Mouse (Mus musculus) embryonic fibroblast, embryonic 13.5 days (primary cell): ENCODE results near the gene Olfr704. TPM values are rescaled to one million over a fixed set of nuclear protein-coding genes. Genes with fewer than 3 reads are reported as not detected.
"Not testable (repeated sequence)": the region's sequence is repeated elsewhere in the genome, so short reads cannot be mapped to it uniquely, and the experiment has no call there.

Experiments used
- H3K27ac ChIP-seq: 2 replicates; pipeline ENCODE4 v1.5.1; 2012; ENCODE audit warnings: low read length, control low read depth, inconsistent platforms; ENCODE audit not compliant: insufficient read depth
- H3K4me1 ChIP-seq: 2 replicates; pipeline ENCODE4 v1.6.1; 2011; ENCODE audit warnings: low read length; ENCODE audit not compliant: control insufficient read depth, insufficient read depth
- H3K4me3 ChIP-seq: 2 replicates; pipeline ENCODE4 v1.5.1; 2011; ENCODE audit warnings: mild to moderate bottlenecking, control low read depth, low read length; ENCODE audit not compliant: insufficient read depth
- CTCF ChIP-seq: IDR thresholded peaks from 2 replicates; pipeline ENCODE4 v1.5.1; 2011; ENCODE audit warnings: mild to moderate bottlenecking, control low read depth, low read length, moderate library complexity, borderline replicate concordance; ENCODE audit not compliant: insufficient read depth
- POLR2A ChIP-seq: IDR thresholded peaks from 2 replicates; pipeline ENCODE4 v1.6.1; 2011; ENCODE audit warnings: low read depth, mild to moderate bottlenecking, control low read depth, low read length, moderate library complexity
- polyA plus RNA-seq: library from polyadenylated mRNA; stranded (reverse); fragments of >200 nt; gene quantifications from 2 replicates; pipeline ENCODE4 v1.2.4, GENCODE M21; 2011; ENCODE audit warnings: low read depth; ENCODE audit not compliant: missing spikeins, insufficient read length

The Olfr704 gene
- not detected in 2 replicates for polyA plus RNA-seq

DNA sequence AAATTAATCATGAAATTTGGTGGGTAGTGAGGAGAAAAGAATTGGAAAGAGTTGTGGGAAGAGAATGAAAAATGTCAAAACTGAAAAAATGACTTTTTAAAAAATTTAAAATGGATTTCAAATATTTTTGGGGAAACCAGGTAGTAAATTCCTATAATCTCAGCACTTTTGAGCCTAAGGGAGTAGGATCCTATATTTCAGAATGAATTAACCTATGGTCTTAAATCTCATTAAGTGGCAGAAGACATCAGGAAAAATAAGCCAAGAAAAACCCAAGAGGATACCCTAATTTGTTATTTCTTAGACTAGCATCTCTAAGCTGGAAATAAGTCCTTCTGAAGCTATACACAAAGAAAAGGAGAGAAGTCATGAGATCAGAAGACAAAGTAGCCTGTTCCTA lies at the start of gene Olfr704:
TSS of gene Olfr704 (plus strand) at position 301 of the 400 bp plus-strand sequence.
- Histone ChIP-seq H3K4me3 (no peak within 1 kb of the TSS), H3K4me1 (no peaks in the 10 kb centered on the region), H3K27ac (no peak within 1 kb of the TSS)
- no peak for TF ChIP-seq POLR2A
- no peak for TF ChIP-seq CTCF

DNA sequence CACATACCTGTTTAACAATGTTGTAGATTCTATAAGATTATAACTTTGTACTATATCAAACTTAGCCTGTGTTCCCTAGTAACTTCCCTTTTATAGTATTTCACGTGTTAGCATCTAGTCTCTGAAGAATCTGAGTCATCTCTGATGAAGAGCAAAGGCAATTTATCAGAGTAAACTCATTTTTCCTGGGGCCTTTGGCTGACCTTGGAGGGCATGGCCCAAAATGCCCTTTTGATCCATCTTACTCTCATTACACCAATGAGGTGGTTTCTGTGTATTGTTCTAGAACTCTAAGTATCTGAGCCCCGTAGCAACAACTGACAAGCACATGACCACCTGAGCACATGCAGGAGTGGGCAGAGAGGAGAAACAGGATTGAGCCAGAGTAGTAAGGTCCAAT lies 49.2 kb upstream of the Olfr704 start, which contains the start of gene Olfr701:
TSS of gene Olfr701 (plus strand) at position 301 of the 400 bp plus-strand sequence.
- H3K4me3 ChIP-seq: no peak within 1 kb of the TSS
- no peaks in the 10 kb centered on the region for H3K4me1 ChIP-seq
- no peak for TF ChIP-seq CTCF
- TF ChIP-seq POLR2A: no peak
- no peak within 1 kb of the TSS for H3K27ac ChIP-seq

DNA sequence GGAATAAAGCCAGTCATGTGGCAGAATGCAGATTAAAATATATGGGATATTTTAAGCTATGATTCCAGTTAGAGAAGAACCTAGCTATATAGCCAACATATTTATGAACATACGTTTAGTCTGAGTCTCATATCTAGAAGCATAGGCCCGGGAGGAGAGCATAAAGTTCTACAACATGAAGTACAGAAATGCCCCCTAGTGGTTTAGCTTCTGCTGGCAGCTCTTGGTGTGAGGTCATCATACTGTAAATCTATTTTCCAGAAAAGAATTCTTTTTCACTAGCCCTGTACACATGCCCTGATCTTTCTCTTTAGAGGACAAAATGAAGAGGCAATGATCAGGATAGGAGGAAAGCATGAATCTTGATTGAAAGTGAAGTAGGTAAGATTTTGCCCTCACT lies 47.2 kb upstream of the Olfr704 start:
- no peak overlapping the region for H3K4me3 ChIP-seq
- no peak overlapping the region for H3K27ac ChIP-seq
- TF ChIP-seq POLR2A: no peak

DNA sequence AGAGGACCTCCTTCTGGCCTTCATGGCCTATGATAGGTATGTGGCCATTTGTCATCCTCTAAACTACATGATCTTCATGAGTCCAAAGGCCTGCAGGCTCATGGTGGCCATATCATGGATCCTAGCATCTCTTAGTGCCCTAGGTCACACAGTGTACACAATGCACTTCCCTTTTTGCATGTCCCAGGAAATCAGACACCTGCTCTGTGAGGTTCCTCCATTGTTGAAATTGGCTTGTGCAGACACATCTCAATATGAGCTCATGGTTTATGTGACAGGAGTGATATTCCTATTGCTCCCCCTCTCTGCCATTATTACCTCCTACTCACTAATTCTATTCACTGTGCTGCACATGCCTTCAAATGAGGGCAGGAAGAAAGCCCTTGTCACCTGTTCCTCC lies 44.6 kb upstream of the Olfr704 start:
- H3K4me1 ChIP-seq: no peaks in the 10 kb centered on the region
- TF ChIP-seq CTCF (no peak), POLR2A (no peak)
- H3K27ac ChIP-seq: no peak overlapping the region
- H3K4me3 ChIP-seq: no peak overlapping the region

More for the DNA sequence above, 47.2 kb upstream of the Olfr704 start:
- H3K4me1 ChIP-seq: no peaks in the 10 kb centered on the region

DNA sequence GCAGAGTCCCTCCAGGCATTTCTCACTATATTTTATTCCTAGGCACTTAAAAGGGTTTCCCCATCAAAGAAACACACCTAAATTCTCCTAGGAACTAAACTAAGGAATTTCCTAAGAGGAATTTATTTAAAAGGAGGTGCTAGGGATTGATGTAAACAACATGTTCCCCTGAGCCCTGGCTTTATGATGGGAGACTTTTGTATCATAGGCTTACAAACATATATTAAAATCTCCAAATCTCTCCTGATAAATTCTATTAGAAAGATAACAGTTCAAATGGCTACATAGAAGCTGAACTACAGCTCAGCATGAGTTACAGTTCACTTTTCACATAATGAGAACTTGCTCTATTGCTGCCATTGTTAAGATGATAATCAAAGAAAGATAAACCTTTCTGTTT lies 29.2 kb upstream of the Olfr704 start, which contains the start of gene Olfr702:
TSS of gene Olfr702 (minus strand) at position 101 of the 400 bp plus-strand sequence.
- H3K27ac ChIP-seq: no peak within 1 kb of the TSS
- TF ChIP-seq POLR2A (no peak), CTCF (no peak)
- no peak within 1 kb of the TSS for H3K4me3 ChIP-seq
- H3K4me1 ChIP-seq: no peaks in the 10 kb centered on the region

DNA sequence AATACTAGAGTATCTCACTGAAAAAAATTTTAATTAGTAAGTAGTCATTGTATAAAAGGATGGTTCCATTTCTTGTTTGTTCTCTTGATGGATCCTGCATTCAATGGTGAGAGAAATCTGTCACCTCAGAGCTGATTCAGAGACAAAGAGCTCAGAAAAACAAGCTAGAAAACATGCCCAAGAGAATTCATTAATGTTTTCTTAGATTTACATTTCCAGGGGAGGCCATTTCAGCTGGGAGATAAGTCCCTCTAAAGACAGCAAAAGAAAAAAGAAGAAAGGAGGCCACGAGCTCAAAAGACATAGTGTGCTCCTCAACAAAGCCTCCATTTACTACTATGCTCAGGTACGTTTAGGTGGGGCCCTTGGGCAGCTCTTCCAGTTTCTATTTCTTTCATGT lies 19.9 kb upstream of the Olfr704 start, which contains the start of gene Olfr703:
TSS of gene Olfr703 (plus strand) at position 301 of the 400 bp plus-strand sequence.
- no peak for TF ChIP-seq POLR2A
- no peak for TF ChIP-seq CTCF
- Histone ChIP-seq H3K4me1 (no peaks in the 10 kb centered on the region), H3K4me3 (no peak within 1 kb of the TSS), H3K27ac (no peak within 1 kb of the TSS)

DNA sequence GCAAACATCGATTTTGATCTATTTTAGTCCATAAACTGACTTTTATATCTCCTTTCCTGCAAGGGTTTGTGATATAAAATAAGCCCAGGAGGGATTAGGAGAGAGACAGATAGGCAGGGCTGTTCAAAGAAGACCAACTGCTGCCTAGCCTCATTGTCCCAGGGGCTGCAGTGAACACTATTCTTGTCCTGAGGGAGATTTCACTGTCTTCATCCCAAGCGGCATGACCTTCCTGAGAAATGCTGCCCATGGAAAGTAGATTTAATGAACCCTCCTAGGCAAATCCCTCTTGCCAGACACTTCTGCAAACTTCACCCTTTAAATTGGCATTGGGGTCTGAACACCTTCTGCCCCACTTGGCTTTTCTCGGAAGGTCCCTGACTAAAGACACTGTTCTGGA lies 13.8 kb downstream of the Olfr704 start, which contains the start of gene Olfr705:
TSS of gene Olfr705 (minus strand) at position 101 of the 400 bp plus-strand sequence.
- no peaks in the 10 kb centered on the region for H3K4me1 ChIP-seq
- TF ChIP-seq POLR2A: no peak
- TF ChIP-seq CTCF: no peak
- H3K4me3 ChIP-seq: no peak within 1 kb of the TSS
- H3K27ac ChIP-seq: no peak within 1 kb of the TSS

DNA sequence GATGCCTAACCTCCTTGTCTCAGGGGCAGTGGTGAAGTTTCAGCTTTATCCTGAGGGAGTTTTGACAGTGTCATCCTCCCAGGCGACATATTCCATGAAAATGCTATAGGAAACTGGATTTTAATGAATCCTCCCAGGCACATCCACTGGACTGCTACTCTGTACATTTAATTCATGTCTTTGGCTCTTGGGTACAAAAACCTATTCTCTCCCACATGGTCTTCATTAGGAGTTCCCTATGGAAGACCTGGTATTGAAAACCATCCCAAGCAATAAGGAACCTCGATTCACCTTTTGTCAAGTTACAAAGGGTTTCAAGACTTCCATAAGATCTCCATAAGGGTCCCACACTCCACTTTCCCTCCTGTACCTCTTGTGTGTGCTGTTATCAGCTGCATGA lies 25.1 kb downstream of the Olfr704 start, which contains the start of gene Olfr706:
TSS of gene Olfr706 (minus strand) at position 101 of the 400 bp plus-strand sequence.
- H3K27ac ChIP-seq: no peak within 1 kb of the TSS
- TF ChIP-seq CTCF (no peak), POLR2A (no peak)
- H3K4me3 ChIP-seq: no peak within 1 kb of the TSS
- H3K4me1 ChIP-seq: no peaks in the 10 kb centered on the region

DNA sequence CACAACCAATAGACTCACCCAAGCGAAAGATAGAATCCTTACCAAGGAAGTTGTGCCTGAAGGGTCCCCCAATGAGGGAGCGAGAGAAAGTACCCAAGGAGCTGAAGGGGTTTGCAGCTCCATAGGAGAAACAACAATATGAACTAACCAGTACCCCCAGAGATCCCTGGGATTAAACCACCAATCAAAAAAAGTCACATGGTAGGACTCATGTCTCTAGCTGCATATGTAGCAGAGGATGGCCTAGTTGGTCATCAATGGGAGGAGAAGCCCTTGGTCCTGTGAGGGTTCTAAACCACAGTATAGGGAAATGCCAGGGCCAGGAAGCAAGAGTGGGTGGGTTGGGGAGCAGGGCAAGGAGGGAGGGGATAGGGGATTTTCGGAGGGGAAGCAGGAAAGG lies 38.2 kb downstream of the Olfr704 start, which contains the start of gene Olfr707:
TSS of gene Olfr707 (minus strand) at position 101 of the 400 bp plus-strand sequence.
- not testable (repeated sequence) for H3K27ac ChIP-seq, H3K4me1 ChIP-seq

DNA sequence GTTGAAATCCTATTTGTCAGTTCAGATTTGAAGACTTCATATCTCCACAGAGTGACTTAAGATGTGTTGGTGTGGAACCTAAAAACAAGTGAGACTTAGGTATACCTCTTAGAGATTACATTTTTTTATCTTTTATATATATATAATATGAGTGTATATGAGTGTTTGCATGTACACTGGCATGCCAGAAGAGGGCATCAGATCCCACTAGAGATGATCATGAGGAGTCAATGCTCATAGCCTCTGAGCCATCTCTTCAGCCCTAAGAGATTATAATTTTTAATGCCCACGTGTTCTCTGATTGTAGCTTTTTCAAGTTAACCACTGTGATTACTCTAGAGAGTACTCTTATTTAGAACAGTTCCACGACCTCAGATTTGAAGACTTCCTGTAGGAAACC lies 44.7 kb downstream of the Olfr704 start, which contains the start of gene Olfr1532-ps1:
TSS of gene Olfr1532-ps1 (plus strand) at position 326 of the 400 bp plus-strand sequence.
- Histone ChIP-seq H3K4me3 (no peak within 1 kb of the TSS), H3K4me1 (no peaks in the 10 kb centered on the region), H3K27ac (no peak within 1 kb of the TSS)
- no peak for TF ChIP-seq POLR2A
- TF ChIP-seq CTCF: no peak

More for the DNA sequence above, 38.2 kb downstream of the Olfr704 start, which contains the start of gene Olfr707:
- not testable (repeated sequence) for H3K4me3 ChIP-seq

Other genes with a start within 250 kb of the Olfr704 start
- not detected in 2 replicates for gene Olfr693, start 182.6 kb upstream of the Olfr704 start, polyA plus RNA-seq
- gene Olfr694, start 171.4 kb upstream of the Olfr704 start, polyA plus RNA-seq: not detected in 2 replicates
- gene Olfr695, start 146.8 kb upstream of the Olfr704 start, polyA plus RNA-seq: not detected in 2 replicates
- not detected in 2 replicates for gene Olfr697, start 120.7 kb upstream of the Olfr704 start, polyA plus RNA-seq
- gene Olfr698, start 107.8 kb upstream of the Olfr704 start, polyA plus RNA-seq: not detected in 2 replicates
- not detected in 2 replicates for gene Olfr699, start 70.0 kb upstream of the Olfr704 start, polyA plus RNA-seq
- not detected in 2 replicates for gene Olfr700, start 54.4 kb upstream of the Olfr704 start, polyA plus RNA-seq
- gene Olfr701, start 49.1 kb upstream of the Olfr704 start, polyA plus RNA-seq: not detected in 2 replicates
- gene Olfr702, start 29.3 kb upstream of the Olfr704 start, polyA plus RNA-seq: not detected in 2 replicates
- gene Olfr703, start 19.8 kb upstream of the Olfr704 start, polyA plus RNA-seq: not detected in 2 replicates
- not detected in 2 replicates for gene Olfr705, start 13.7 kb downstream of the Olfr704 start, polyA plus RNA-seq
- gene Olfr706, start 25.0 kb downstream of the Olfr704 start, polyA plus RNA-seq: not detected in 2 replicates
- gene Olfr707, start 38.1 kb downstream of the Olfr704 start, polyA plus RNA-seq: not detected in 2 replicates
- gene Olfr1532-ps1, start 44.8 kb downstream of the Olfr704 start, polyA plus RNA-seq: not detected in 2 replicates
- gene Olfr709-ps1, start 69.0 kb downstream of the Olfr704 start, polyA plus RNA-seq: not detected in 2 replicates
- gene Olfr710, start 85.1 kb downstream of the Olfr704 start, polyA plus RNA-seq: not detected in 2 replicates
- gene Olfr6, start 100.8 kb downstream of the Olfr704 start, polyA plus RNA-seq: not detected in 2 replicates
- not detected in 2 replicates for gene Olfr711, start 112.3 kb downstream of the Olfr704 start, polyA plus RNA-seq
- not detected in 2 replicates for gene Olfr2, start 142.9 kb downstream of the Olfr704 start, polyA plus RNA-seq
- gene Olfr713, start 168.0 kb downstream of the Olfr704 start, polyA plus RNA-seq: not detected in 2 replicates
- gene Olfr714, start 207.8 kb downstream of the Olfr704 start, polyA plus RNA-seq: not detected in 2 replicates
- gene Olfr17, start 230.0 kb downstream of the Olfr704 start, polyA plus RNA-seq: not detected in 2 replicates
- not detected in 2 replicates for gene Olfr715b, start 247.2 kb downstream of the Olfr704 start, polyA plus RNA-seq